Mouse (Mus musculus) liver, embryonic 14.5 days (tissue): Measurements from ENCODE around the gene Zdhhc23.

ENCODE experiments used
- CTCF ChIP-seq: IDR thresholded peaks from 2 replicates; pipeline ENCODE4 v1.5.1; 2016; ENCODE audit warnings: antibody characterized with exemption, low read depth, control low read depth
- EP300 ChIP-seq: IDR thresholded peaks from 2 replicates; pipeline ENCODE4 v1.6.1; 2016; ENCODE audit warnings: antibody characterized with exemption, low read depth

GRCm38 (mm10) chr16:43930577-43930976 lies 49.0 kb downstream of the Zdhhc23 start:
- TF ChIP-seq EP300 (no peak), CTCF (no peak)
